Mouse (Mus musculus) monocyte, adult 2 months (primary cell): ENCODE results near the gene Slc15a4.

Experiments
- DNase-seq, 2 experiments: peaks; one replicate each; pipeline ENCODE4 v3.0.0; 2022; ENCODE audit warnings: low spot score in 2 of 2, low read depth in 1 of 2

The Slc15a4 gene

GRCm38 (mm10) chr5:127621108-127621507, 11.6 kb downstream of the Slc15a4 start:
- DNase-seq = peak in 1 of 2 experiments; percentile 56

- DNase-seq = no peak
These were observed 12.3 kb downstream of the Slc15a4 start for GRCm38 (mm10) chr5:127620371-127620770.

- DNase-seq = no peak
These were observed 13.9 kb downstream of the Slc15a4 start for GRCm38 (mm10) chr5:127618834-127619233.

GRCm38 (mm10) chr5:127616884-127617635, 15.6 kb downstream of the Slc15a4 start:
- peak; percentile 97 to 99 for DNase-seq

GRCm38 (mm10) chr5:127616151-127616550, 16.5 kb downstream of the Slc15a4 start:
- DNase-seq = no peak

GRCm38 (mm10) chr5:127615459-127615858, 17.2 kb downstream of the Slc15a4 start:
- peak in 1 of 2 experiments; percentile 59 for DNase-seq

GRCm38 (mm10) chr5:127612397-127612796, 20.3 kb downstream of the Slc15a4 start:
- no peak for DNase-seq

- DNase-seq = no peak
These were observed 20.8 kb downstream of the Slc15a4 start for GRCm38 (mm10) chr5:127611881-127612280.

GRCm38 (mm10) chr5:127610787-127611509, 21.7 kb downstream of the Slc15a4 start:
- peak; percentile 79 to 86 for DNase-seq

- DNase-seq = no peak
These were observed 23.4 kb downstream of the Slc15a4 start for GRCm38 (mm10) chr5:127609191-127609714.

GRCm38 (mm10) chr5:127607507-127607906, 25.2 kb downstream of the Slc15a4 start:
- DNase-seq = no peak

GRCm38 (mm10) chr5:127602996-127603395, 29.7 kb downstream of the Slc15a4 start:
- no peak for DNase-seq

GRCm38 (mm10) chr5:127596862-127597261, 35.8 kb downstream of the Slc15a4 start:
- no peak for DNase-seq

- no peak for DNase-seq
These were observed 37.0 kb downstream of the Slc15a4 start for GRCm38 (mm10) chr5:127595676-127596075.

- no peak for DNase-seq
These were observed 39.8 kb downstream of the Slc15a4 start for GRCm38 (mm10) chr5:127592854-127593253.

GRCm38 (mm10) chr5:127592406-127592805, 40.3 kb downstream of the Slc15a4 start:
- no peak for DNase-seq

GRCm38 (mm10) chr5:127587854-127588253, 44.8 kb downstream of the Slc15a4 start:
- no peak for DNase-seq

GRCm38 (mm10) chr5:127583658-127584057, 49.0 kb downstream of the Slc15a4 start:
- no peak for DNase-seq

- no peak for DNase-seq
These were observed 55.3 kb downstream of the Slc15a4 start for GRCm38 (mm10) chr5:127577419-127577818.

GRCm38 (mm10) chr5:127567165-127567741, 65.4 kb downstream of the Slc15a4 start:
- DNase-seq = no peak

GRCm38 (mm10) chr5:127561086-127561485, 71.6 kb downstream of the Slc15a4 start:
- DNase-seq = no peak

- DNase-seq = no peak
These were observed 84.6 kb downstream of the Slc15a4 start for GRCm38 (mm10) chr5:127548136-127548535.
